Mouse (Mus musculus) C2C12 (cell line): ENCODE measurements at regions not wholly inside any gene's neighbourhood (a gene's known extent, or its start where the extent isn't known, plus 50 kb on each side); places are given as distances from the start of the nearest gene placed in this dataset.
"Not testable (repeated sequence)": the region's sequence is repeated elsewhere in the genome, so short reads cannot be mapped to it uniquely, and the experiment has no call there.

Experiments
- H3K27me3 ChIP-seq: one replicate; pipeline ENCODE4 v1.6.1; 2011; ENCODE audit not compliant: control insufficient read depth, insufficient read depth, insufficient read length
- H3K36me3 ChIP-seq: one replicate; pipeline ENCODE4 v1.6.1; 2011; ENCODE audit not compliant: control insufficient read depth, insufficient read depth
- H3K4me3 ChIP-seq: one replicate; pipeline ENCODE4 v1.5.1; 2011; ENCODE audit warnings: mild to moderate bottlenecking, control low read depth; ENCODE audit not compliant: poor library complexity, insufficient read depth, severe bottlenecking
- H3K79me2 ChIP-seq: one replicate; pipeline ENCODE4 v1.6.1; 2011; ENCODE audit not compliant: control insufficient read depth, insufficient read depth
- H3K79me3 ChIP-seq: one replicate; pipeline ENCODE4 v1.6.1; 2011; ENCODE audit warnings: low read depth, control low read depth
- H3ac ChIP-seq: one replicate; pipeline ENCODE3; 2011; ENCODE audit warnings: low read depth; ENCODE audit not compliant: control insufficient read depth, insufficient read length
- CEBPB ChIP-seq: IDR thresholded peaks from one replicate; pipeline ENCODE4 v1.6.1; 2011; ENCODE audit warnings: low read depth, mild to moderate bottlenecking, control low read depth, moderate library complexity
- CTCF ChIP-seq: IDR thresholded peaks from one replicate; pipeline ENCODE4 v1.5.1; 2011; ENCODE audit not compliant: control insufficient read depth, insufficient read depth, insufficient read length
- FOSL1 ChIP-seq: IDR thresholded peaks from one replicate; pipeline ENCODE4 v1.8.0; 2011; ENCODE audit warnings: mild to moderate bottlenecking, low read length; ENCODE audit not compliant: poor library complexity, insufficient read depth, severe bottlenecking
- MAX ChIP-seq: IDR thresholded peaks from one replicate; pipeline ENCODE4 v1.6.1; 2011; ENCODE audit warnings: mild to moderate bottlenecking, control low read depth
- MYOD1 ChIP-seq: IDR thresholded peaks from one replicate; pipeline ENCODE4 v1.6.1; 2011; ENCODE audit warnings: low read depth; ENCODE audit not compliant: control insufficient read depth, insufficient read length
- MYOG ChIP-seq: IDR thresholded peaks from one replicate; pipeline ENCODE4 v1.6.1; 2011; ENCODE audit not compliant: control insufficient read depth, insufficient read length; ENCODE audit errors: extremely low read depth
- USF1 ChIP-seq: IDR thresholded peaks from one replicate; pipeline ENCODE4 v1.6.1; 2011; ENCODE audit warnings: low read depth, mild to moderate bottlenecking, control low read depth, moderate library complexity

DNA sequence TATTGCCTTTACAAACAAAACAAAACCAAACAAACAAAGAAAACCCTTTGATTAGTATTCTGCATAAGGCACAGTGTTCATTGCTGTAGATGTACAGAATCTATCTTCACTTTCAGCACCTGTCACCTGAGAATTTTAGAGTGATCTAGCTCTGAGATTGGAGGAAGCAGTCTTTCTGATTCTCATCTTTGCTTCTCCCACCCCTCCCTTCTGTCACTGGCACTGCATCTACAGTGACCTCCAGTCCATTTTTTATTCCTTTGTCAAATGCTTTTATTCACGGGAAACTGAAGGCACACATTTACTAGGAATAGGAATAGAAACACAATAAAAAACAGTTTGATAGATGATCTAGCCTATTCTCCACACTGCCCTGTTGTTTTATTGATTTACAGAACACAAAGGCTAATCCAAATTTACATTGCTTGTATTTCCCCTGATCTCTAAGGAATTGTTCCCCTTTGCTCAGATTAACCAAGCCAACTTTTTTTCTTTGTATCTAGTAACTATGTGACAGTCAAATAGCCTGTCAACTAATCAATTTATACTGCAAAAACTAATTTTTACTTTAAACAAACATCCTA is 488.2 kb upstream of the Stxbp6 start:
- TF ChIP-seq FOSL1 (no peak), USF1 (no peak), CTCF (no peak), CEBPB (no peak), MAX (no peak), MYOG (no peak), MYOD1 (no peak)
- Histone ChIP-seq H3ac (no peak overlapping the region), H3K27me3 (no peaks in the 10 kb centered on the region), H3K79me2 (no peaks in the 10 kb centered on the region), H3K4me3 (no peak overlapping the region), H3K36me3 (no peaks in the 10 kb centered on the region), H3K79me3 (no peaks in the 10 kb centered on the region)

GRCm38 (mm10) chr12:45561889-45562288 is 487.4 kb upstream of the Stxbp6 start:
- TF ChIP-seq CEBPB: no peak
- no peak for TF ChIP-seq MYOD1
- no peak for TF ChIP-seq MYOG
- TF ChIP-seq CTCF: no peak
- no peak for TF ChIP-seq USF1
- TF ChIP-seq MAX: no peak
- TF ChIP-seq FOSL1: no peak
- Histone ChIP-seq H3K36me3 (no peaks in the 10 kb centered on the region), H3K27me3 (no peaks in the 10 kb centered on the region), H3K79me2 (no peaks in the 10 kb centered on the region), H3K79me3 (no peaks in the 10 kb centered on the region), H3ac (no peak overlapping the region), H3K4me3 (no peak overlapping the region)

DNA sequence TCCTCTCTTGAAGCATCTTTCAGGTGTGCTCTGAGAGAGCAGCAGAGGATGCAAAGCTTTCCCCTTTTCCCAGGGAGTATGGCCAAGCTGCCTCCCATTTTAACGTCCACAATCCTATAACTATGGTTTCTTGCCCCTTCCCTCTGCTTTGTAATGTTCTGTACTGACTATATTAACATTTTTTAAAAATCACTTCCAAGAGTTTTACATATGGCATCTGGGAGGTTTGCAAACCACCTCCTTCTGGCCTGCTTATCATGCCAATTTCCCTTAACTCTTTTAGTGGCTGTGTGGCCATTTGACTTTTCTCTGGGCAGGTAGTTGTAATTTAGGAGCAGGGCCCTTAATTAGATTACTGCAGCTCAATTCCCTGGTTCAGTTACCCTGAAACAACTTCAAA is 486.9 kb upstream of the Stxbp6 start:
- Histone ChIP-seq H3K27me3 (no peaks in the 10 kb centered on the region), H3K4me3 (no peak overlapping the region), H3K36me3 (no peaks in the 10 kb centered on the region), H3ac (no peak overlapping the region), H3K79me2 (no peaks in the 10 kb centered on the region), H3K79me3 (no peaks in the 10 kb centered on the region)
- TF ChIP-seq CEBPB (no peak), FOSL1 (no peak), MYOG (no peak), CTCF (no peak), USF1 (no peak), MAX (no peak), MYOD1 (no peak)

DNA sequence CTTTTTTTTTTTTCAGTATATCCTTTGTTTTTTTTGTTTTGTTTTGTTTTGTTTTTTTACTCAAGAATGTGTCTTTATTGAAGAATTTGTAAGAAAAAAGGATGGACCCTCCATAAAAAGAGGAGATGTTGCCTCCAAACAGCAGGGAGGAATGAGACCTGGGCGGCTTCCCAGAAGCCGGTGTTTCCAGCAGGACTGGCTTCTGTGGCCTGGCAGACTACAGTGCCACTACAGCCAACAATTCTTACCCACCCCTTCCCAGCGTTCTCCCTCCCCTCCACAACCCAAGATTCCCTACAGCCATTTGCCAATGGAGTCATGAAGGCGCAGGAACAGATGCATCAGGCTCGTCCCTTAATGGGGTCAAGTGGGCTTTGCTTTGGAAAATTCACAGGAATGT is 475.4 kb upstream of the Stxbp6 start:
- H3K79me2 ChIP-seq, H3K36me3 ChIP-seq, H3K79me3 ChIP-seq: not testable (repeated sequence)

DNA sequence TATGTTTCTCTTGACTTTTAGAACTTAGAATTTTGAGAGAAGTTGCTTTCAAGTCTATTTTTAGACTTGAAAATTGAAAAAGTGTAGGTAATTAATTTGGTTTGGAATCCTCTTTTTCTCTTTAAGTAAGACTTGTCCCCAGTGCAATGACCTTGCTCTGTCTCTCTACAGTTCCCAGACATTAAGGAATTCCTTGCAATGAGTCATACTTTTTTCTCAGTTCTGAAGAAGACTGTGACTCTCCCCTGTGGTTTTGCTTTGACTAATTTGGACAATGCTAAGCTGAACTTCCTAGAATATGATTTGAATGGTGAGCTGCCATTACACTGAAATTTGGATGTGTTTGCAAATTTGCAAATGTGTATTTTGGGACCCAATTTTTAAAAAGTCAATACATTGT is 445.0 kb upstream of the Stxbp6 start:
- Histone ChIP-seq H3K4me3 (no peak overlapping the region), H3K79me3 (no peaks in the 10 kb centered on the region), H3K79me2 (no peaks in the 10 kb centered on the region), H3K27me3 (no peaks in the 10 kb centered on the region), H3ac (no peak overlapping the region), H3K36me3 (no peaks in the 10 kb centered on the region)
- no peak for TF ChIP-seq MAX
- peak; percentile 20 for TF ChIP-seq FOSL1

More for the DNA sequence above, 475.4 kb upstream of the Stxbp6 start:
- not testable (repeated sequence) for H3ac ChIP-seq, H3K27me3 ChIP-seq, H3K4me3 ChIP-seq

DNA sequence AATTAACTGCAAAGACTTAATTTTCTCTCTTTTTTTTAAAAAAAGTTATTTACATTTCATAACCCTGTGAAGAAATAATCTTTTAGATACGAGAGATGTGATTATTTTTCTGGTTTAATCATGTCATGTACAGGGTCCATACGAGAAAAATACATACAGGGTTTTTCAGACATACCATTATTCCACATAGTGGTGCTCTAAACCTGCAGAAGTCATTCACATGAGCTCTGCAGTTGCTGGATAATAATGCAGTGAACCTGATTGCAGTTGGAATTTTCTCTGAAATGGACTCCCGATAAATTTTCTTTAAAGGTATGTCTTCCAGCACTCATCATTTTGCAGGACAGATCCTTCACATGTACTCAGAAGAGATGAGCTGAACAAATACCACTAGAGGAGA is 439.9 kb upstream of the Stxbp6 start:
- no peaks in the 10 kb centered on the region for H3K79me3 ChIP-seq
- no peaks in the 10 kb centered on the region for H3K36me3 ChIP-seq

DNA sequence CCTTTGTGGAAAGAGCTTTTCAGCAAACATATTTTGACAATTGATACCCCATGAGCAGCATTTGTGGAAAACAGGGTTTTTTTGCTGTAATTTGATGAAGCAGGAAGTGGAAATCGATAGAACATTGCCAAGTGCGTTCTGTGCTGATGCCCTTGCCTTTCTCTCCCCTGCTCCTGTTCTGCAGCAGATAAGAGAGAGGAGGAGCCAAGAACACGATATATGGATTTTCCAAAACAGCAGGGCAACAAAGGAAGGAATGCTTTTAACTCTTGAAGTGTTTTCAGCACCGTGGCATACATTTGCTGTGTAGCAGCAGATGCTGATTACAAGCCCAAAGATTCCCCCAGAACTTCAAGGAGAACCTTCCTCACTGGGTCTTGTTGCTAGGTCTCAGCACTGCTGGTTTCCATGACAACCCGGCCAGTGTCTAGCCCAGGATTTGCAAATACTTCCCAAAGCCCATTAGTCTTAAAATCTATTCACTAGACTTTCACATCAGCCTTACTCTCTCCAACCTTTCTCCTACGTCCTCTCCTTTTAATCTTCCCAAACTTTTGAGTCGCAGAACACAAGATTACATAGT is 433.0 kb upstream of the Stxbp6 start:
- no peaks in the 10 kb centered on the region for H3K36me3 ChIP-seq
- H3K79me3 ChIP-seq: no peaks in the 10 kb centered on the region
- H3ac ChIP-seq: no peak overlapping the region
- no peak overlapping the region for H3K4me3 ChIP-seq
- no peaks in the 10 kb centered on the region for H3K79me2 ChIP-seq
- no peaks in the 10 kb centered on the region for H3K27me3 ChIP-seq
- TF ChIP-seq FOSL1 (no peak), MYOG (no peak), MYOD1 (no peak), MAX (no peak), USF1 (no peak), CTCF (no peak), CEBPB (no peak)

More for the DNA sequence above, 439.9 kb upstream of the Stxbp6 start:
- Histone ChIP-seq H3K79me2 (no peaks in the 10 kb centered on the region), H3K4me3 (no peak overlapping the region), H3ac (no peak overlapping the region), H3K27me3 (no peaks in the 10 kb centered on the region)
- TF ChIP-seq USF1 (no peak), MAX (no peak), MYOD1 (no peak)
